Mouse (Mus musculus) stomach, embryonic 16.5 days (tissue): Measurements from ENCODE around the gene Hoxa7. TPM values are rescaled to one million over a fixed set of nuclear protein-coding genes. Genes with fewer than 3 reads are reported as not detected.

Experiments
- ATAC-seq: fragments of 200-750 bp; cut with Nextera tagmentation; 2 replicates; pipeline ENCODE4 v1.8.0; 2017; ENCODE audit warnings: moderate number of reproducible peaks, moderate TSS enrichment; ENCODE audit not compliant: insufficient read depth, low FRiP score
- H3K27ac ChIP-seq: fragments of 300-500 bp; sonication (generic); 2 replicates; pipeline ENCODE4 v1.5.1; 2014; ENCODE audit warnings: low read length
- H3K27me3 ChIP-seq: fragments of 300-500 bp; sonication (generic); 2 replicates; pipeline ENCODE4 v1.6.1; 2014; ENCODE audit warnings: low read length, control low read depth, mixed read lengths; ENCODE audit not compliant: control insufficient read depth, insufficient read depth
- H3K36me3 ChIP-seq: fragments of 300-500 bp; sonication (generic); 2 replicates; pipeline ENCODE4 v1.6.1; 2014; ENCODE audit warnings: low read length; ENCODE audit not compliant: control insufficient read depth, insufficient read depth
- H3K4me1 ChIP-seq: fragments of 300-500 bp; sonication (generic); 2 replicates; pipeline ENCODE4 v1.6.1; 2014; ENCODE audit warnings: low read length, control low read depth, mixed read lengths; ENCODE audit not compliant: control insufficient read depth, insufficient read depth
- H3K4me2 ChIP-seq: fragments of 300-500 bp; sonication (generic); 2 replicates; pipeline ENCODE4 v1.6.1; 2014; ENCODE audit warnings: low read depth, low read length, mixed read lengths
- H3K4me3 ChIP-seq: fragments of 300-500 bp; sonication (generic); replicated peaks from 2 replicates; pipeline ENCODE4 v1.5.1; 2014; ENCODE audit warnings: mild to moderate bottlenecking, low read length
- H3K9ac ChIP-seq: fragments of 300-500 bp; sonication (generic); 2 replicates; pipeline ENCODE4 v1.6.1; 2014; ENCODE audit warnings: low read length
- H3K9me3 ChIP-seq: fragments of 300-500 bp; sonication (generic); replicated peaks from 2 replicates; pipeline ENCODE4 v1.6.1; 2016; ENCODE audit warnings: low read length, control low read depth; ENCODE audit not compliant: control insufficient read depth
- WGBS: fragments of 180-500 bp; shearing (Covaris S2); extraction: QIAGEN DNeasy Blood & Tissue Kit; methylation state at CpG from one replicate; pipeline ENCODE4 v1.1.7; 2014; 5-methylcytosine and 5-hydroxymethylcytosine counted together
- polyA plus RNA-seq: library from polyadenylated mRNA; unstranded; fragments of >200 nt; fragmentation: Nextera tagmentation; extraction: Ambion mirVana; gene quantifications from 2 replicates; pipeline ENCODE4 v1.2.1, GENCODE M21; 2015

Gene Hoxa7
- polyA plus RNA-seq, 1 experiment from 2014 or later = 10.8 TPM

DNA sequence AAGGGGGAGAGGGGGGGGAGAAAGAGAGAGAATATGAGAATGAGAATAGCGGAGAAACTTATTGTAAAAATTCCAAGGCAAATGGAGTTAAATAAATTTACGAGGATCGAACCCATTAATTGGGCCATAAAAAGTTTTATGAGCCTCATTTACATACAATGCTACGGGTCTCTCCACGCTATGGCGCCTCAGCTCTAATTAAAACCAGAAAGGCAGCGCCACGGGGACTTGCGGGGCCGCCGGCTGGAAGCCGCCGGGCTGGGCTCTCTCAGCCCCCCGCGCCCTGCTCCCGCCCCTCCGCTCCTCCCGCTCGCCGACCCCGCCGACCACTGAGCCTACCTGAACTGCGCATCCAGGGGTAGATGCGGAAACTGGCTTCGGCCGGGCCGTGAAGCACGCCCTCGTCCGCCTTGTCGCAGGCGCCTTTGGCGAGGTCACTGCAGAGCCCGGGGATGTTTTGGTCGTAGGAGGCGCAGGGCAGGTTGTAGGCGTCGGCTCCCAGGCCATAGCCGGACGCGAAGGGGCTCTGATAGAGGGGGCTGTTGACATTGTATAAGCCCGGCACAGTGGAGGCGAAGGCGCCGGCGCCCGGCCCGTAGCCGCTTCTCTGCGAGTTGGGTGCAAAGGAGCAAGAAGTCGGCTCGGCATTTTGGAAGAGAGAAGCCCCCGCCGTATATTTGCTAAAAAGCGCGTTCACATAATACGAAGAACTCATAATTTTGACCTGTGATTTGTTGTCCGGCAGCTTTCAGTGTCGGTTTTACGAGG, 4.8 kb downstream of the Hoxa7 start:
- Histone ChIP-seq H3K27me3 (peaks cover 85% of the 10 kb centered on the region), H3K4me3 (peak overlapping the region; percentile 47), H3K27ac (peak overlapping the region; percentile 7; the same call in 1 of the 2 replicates), H3K4me2 (peak overlapping the region; percentile 40), H3K4me1 (peaks cover 6% of the 10 kb centered on the region; the same call in 1 of the 2 replicates), H3K9me3 (no peaks in the 10 kb centered on the region), H3K9ac (peak overlapping the region; percentile 68), H3K36me3 (no peaks in the 10 kb centered on the region)
- ATAC-seq = no peak
- 2% methylated on average over 60 of the region's 60 CpGs for WGBS

DNA sequence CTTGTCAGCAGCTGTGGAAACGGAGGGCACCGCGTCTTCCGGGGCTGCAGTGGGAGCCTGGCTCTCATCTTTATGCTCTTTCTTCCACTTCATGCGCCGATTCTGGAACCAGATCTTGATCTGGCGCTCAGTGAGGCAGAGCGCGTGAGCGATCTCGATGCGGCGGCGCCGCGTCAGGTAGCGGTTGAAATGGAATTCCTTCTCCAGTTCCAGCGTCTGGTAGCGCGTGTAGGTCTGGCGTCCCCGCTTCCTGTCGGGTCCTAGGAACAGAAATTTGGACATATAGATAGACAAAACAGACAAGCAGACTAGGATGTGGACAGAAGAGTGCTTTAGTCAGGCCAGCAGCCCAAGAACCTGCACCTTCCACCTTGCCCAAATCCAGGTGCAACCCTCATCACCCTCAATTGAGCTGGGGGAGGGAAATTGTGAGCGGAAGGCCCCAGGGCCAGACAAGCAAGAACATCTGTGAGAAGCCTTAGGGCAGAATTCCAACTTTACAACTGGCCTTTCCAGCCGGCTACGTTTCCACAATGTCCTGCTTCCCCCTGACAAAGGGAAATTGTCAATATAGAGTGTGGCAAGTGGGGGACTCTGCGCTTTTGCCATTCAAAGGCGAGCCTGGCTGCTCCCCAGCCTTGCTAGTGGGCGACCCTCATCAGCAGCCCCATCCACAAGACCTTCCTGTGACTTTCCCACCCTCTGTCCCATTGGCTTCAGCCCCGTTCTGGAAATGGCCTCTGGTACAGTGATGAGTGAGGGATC, 5.7 kb downstream of the Hoxa7 start:
- Histone ChIP-seq H3K4me3 (peak overlapping the region; percentile 47), H3K4me1 (0 out of 2 replicates have a peak, but pooled peaks cover 4% of the 10 kb centered on the region), H3K27ac (no peak overlapping the region), H3K4me2 (peak overlapping the region; percentile 40), H3K9me3 (no peaks in the 10 kb centered on the region), H3K36me3 (no peaks in the 10 kb centered on the region), H3K9ac (peak overlapping the region; percentile 56), H3K27me3 (peaks cover 86% of the 10 kb centered on the region)
- 5% methylated on average over 30 of the region's 30 CpGs for whole genome bisulfite sequencing
- ATAC-seq = no peak

DNA sequence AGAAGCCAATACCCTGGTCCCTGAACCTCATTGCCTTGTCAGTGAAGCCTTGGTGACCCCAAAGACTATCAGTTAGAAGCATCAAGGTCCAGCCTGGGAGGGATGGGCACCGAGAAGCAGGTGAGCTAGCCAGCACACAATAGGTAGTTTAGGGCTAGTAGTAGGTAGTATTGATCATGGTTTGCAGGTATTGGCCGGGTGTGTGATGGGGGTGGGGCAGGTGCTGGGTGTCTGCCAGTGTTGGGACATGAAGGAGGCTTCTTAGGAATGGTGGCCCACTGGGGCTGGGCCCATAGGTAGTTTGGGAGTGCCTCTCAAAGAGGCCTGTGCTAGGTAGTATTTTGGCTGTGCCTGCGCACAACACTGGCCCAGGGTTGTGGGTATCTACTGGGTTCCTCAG, 6.6 kb downstream of the Hoxa7 start:
- Histone ChIP-seq H3K4me3 (no peak overlapping the region), H3K4me2 (peak overlapping the region; percentile 40; the same call in 1 of the 2 replicates)

DNA sequence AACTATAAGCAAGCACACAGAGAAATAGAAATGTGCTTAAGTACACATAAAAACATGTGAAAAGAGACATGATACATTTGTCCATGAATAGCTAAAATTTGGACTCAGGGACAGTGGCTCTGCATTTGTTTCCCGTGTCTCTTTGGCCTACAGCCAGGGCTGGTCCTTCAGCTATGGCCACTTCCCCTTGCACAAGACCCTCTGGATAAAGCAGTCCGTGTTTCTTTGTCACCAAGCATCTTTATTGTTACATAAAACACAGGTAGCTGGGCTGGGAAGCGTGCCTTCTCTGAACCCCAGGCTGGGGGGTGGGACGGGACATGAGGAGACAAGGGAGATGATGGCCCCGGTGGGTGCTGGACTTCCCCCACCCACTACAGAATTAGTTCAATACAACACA, 7.4 kb downstream of the Hoxa7 start:
- no peak overlapping the region for H3K4me3 ChIP-seq
- peaks cover 79% of the 10 kb centered on the region for H3K27me3 ChIP-seq
- H3K4me2 ChIP-seq = peak overlapping the region; percentile 84
- H3K36me3 ChIP-seq = no peaks in the 10 kb centered on the region
- no peak for ATAC-seq
- WGBS = 35% methylated on average over 5 of the region's 5 CpGs
- H3K4me1 ChIP-seq = 0 out of 2 replicates have a peak, but pooled peaks cover 4% of the 10 kb centered on the region
- no peak overlapping the region for H3K27ac ChIP-seq
- no peak overlapping the region for H3K9ac ChIP-seq
- H3K9me3 ChIP-seq = no peaks in the 10 kb centered on the region

More for the DNA sequence above, 6.6 kb downstream of the Hoxa7 start:
- Histone ChIP-seq H3K36me3 (no peaks in the 10 kb centered on the region), H3K9ac (no peak overlapping the region), H3K4me1 (0 out of 2 replicates have a peak, but pooled peaks cover 4% of the 10 kb centered on the region), H3K27ac (no peak overlapping the region), H3K27me3 (peaks cover 80% of the 10 kb centered on the region), H3K9me3 (no peaks in the 10 kb centered on the region)
- WGBS = 29% methylated on average over 3 of the region's 3 CpGs
- ATAC-seq = no peak

DNA sequence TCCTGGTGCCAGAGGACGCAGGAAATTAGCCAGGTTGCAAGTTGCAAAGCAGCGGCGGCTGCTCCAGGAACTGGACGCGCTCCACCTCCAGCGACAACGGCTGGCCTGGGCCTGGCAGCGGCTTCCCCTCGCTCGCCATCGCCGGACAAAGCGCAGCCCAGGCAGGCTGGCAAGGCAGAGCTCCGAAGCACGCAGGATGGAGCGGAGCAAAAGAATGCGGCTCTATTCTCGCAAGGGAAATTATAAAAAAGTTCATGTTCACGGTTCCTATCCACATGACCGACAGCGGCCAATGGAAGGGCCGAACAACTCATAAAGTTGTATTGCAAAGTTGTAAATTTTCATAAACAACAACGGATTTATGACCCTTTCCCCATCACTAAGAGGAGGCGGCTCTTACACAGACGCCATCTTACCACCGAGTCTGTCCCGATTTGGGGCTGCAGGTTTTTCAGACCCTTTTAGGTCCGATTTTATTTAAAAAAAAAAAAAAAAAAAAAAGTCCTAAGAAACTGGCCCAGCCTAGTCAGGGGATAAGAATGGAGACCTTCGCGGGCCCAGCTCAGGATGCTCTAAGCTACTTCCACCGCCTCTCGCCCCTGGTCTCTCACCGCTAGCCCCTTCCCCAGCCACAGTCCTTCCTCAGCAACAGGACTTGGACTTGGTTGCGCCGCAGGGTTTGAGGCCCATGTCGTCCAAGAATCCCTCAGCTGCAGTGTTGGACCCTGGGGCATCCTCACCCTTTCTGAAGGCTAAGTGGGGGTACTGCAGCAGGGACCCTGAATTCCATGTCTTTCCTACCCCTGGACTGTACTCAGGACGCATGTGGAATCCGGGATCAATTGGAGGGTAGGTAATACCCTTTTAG, 8.3 kb downstream of the Hoxa7 start, which contains the start of the genes Hoxa3 and Gm28308:
Hoxa3 (minus strand) TSS at position 218 of the 868 bp plus-strand sequence.
Gm28308 (minus strand) TSS at position 221 of the 868 bp plus-strand sequence.
- Histone ChIP-seq H3K9ac (peak within 1 kb of the TSS; percentile 73), H3K36me3 (no peaks in the 10 kb centered on the region), H3K4me2 (peak within 1 kb of the TSS; percentile 84), H3K27me3 (peaks cover 79% of the 10 kb centered on the region), H3K27ac (peak within 1 kb of the TSS; percentile 87), H3K4me1 (peaks cover 4% of the 10 kb centered on the region; the same call in 1 of the 2 replicates), H3K9me3 (no peaks in the 10 kb centered on the region), H3K4me3 (peak within 1 kb of the TSS; percentile 54)
- ATAC-seq = 0 out of 2 replicates have a peak, but pooled peaks have one; percentile 34
- 10% methylated on average over 38 of the region's 38 CpGs for WGBS

DNA sequence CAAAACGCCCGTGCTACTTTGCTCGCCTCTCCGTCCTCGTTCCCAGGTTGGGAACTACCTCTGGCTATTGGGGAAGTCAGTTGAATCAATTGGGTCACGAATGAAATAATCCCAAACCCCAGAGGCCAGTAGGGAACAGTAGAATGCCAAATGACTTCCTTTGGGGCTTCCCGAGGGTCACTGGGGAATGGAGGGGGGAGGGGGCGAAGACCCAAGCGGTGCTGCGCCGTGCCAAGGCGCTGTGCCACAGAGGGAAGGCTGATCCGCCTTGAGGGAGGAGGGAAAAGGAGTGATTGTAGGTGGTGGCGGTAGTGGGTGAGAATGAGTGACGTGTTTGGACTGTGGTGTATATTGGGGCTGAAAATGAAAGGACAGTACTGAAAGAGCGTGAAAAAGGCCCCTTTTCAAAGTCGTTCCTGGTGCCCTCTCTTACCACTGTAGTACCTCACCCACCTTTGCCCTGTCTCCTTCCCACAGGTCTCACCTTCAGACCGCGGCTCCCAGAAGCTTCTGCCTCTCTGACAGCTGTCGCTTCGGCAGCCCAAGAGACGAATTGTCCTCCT, 9.0 kb downstream of the Hoxa7 start:
- H3K4me1 ChIP-seq = peaks cover under 1% of the 10 kb centered on the region; the same call in 1 of the 2 replicates
- H3K36me3 ChIP-seq = no peaks in the 10 kb centered on the region
- peak overlapping the region; percentile 87 for H3K27ac ChIP-seq
- peak overlapping the region; percentile 73 for H3K9ac ChIP-seq
- H3K9me3 ChIP-seq = no peaks in the 10 kb centered on the region
- H3K27me3 ChIP-seq = peaks cover 76% of the 10 kb centered on the region
- peak overlapping the region; percentile 54 for H3K4me3 ChIP-seq
- no peak for ATAC-seq
- 8% methylated on average over 22 of the region's 22 CpGs for WGBS
- H3K4me2 ChIP-seq = peak overlapping the region; percentile 84

DNA sequence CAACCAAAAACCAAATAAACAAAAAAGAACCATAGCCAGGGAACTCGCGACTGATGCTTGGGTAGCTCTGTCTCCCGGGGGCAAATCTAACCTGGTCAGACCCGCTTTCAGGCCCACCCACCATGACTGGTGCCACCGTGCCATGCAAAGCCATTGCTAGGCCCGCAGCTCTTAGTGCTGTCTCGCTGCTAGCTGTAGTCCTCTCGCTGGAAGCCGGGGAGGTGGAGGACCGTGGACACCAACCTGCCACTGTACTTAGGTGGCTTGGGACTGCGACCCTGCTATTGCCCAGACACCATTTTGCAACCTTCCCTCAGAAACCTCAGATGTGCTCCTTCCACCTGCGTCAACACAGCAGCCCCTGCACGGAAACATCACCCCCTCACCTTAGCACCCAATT, 9.7 kb downstream of the Hoxa7 start:
- peak overlapping the region; percentile 84 for H3K4me2 ChIP-seq
- no peaks in the 10 kb centered on the region; the same call in 1 of the 2 replicates for H3K4me1 ChIP-seq
- ATAC-seq = no peak
- peak overlapping the region; percentile 1 for H3K27ac ChIP-seq
- no peaks in the 10 kb centered on the region for H3K36me3 ChIP-seq
- H3K9ac ChIP-seq = peak overlapping the region; percentile 73
- H3K27me3 ChIP-seq = peaks cover 79% of the 10 kb centered on the region
- WGBS = 13% methylated on average over 13 of the region's 13 CpGs
- H3K4me3 ChIP-seq = peak overlapping the region; percentile 54
- H3K9me3 ChIP-seq = no peaks in the 10 kb centered on the region
